Mouse (Mus musculus) adrenal gland, adult 8-10 months (tissue): ENCODE measurements at regions not wholly inside any gene's neighbourhood (a gene's known extent, or its start where the extent isn't known, plus 50 kb on each side); places are given as distances from the start of the nearest gene placed in this dataset.

Experiments used
- DNase-seq: peaks from one replicate; pipeline ENCODE4 v3.0.0; 2022

DNA sequence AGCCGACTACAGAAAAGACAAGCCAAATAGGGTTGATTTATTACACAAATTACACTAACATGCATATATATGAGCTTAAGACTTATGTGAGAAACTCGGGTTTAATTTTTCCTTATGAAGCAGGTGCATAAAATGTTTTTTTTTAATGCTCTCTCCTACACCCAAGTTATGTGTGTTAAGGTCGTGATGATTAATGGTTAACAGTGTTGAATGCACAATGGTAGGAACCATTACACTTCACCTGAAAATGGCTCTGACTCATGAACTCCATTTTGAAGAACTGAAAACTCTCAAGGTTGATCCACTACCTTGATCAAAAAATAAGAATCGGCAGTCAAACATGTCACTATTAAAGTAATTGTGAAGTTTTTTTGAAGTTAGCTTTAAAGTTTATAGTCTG lies 59.4 kb upstream of the Ifne start:
- DNase-seq, result no peak

- no peak for DNase-seq
Observed at GRCm38 (mm10) chr4:88938712-88939032, 58.7 kb upstream of the Ifne start.

GRCm38 (mm10) chr4:88937866-88938711 lies 58.1 kb upstream of the Ifne start:
- peak; percentile 33 for DNase-seq

DNA sequence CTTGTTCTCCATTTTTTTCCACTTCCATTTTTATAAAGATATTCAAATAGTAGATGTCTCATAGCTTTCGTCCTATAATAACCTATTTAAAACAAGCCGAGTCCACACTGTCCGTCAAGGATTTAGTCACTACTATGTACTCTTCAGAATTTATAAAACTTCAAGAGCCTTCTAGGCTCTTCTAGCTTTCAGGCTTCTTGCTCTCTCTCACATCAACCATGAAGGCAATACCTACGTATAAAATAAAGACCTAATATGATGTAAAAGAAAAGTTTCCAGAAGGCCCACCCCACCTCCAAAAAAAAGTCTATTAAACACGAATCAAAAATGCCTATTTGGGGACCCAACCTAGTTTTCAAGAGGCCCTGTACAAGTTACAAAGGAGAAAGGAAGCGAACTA lies 57.0 kb upstream of the Ifne start:
- no peak for DNase-seq

DNA sequence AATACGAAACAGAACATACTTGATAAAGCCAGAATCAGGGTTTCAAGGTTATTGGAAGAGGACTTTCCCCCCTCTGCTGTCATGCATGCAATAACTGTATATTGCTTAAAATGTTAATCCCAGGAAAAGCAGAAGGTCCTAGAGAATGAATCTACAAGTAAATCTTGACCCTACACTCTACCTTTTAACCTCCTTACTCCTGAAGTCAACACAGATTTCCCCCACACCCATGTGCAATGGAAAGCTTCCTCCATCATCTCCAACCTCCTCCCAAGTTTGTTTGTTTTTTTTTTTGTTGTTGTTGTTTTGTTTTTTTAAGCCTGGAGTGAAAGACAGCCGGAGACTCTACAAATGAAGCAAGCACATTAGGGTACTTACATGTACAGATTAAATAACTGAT lies 55.9 kb upstream of the Ifne start:
- DNase-seq, result no peak

DNA sequence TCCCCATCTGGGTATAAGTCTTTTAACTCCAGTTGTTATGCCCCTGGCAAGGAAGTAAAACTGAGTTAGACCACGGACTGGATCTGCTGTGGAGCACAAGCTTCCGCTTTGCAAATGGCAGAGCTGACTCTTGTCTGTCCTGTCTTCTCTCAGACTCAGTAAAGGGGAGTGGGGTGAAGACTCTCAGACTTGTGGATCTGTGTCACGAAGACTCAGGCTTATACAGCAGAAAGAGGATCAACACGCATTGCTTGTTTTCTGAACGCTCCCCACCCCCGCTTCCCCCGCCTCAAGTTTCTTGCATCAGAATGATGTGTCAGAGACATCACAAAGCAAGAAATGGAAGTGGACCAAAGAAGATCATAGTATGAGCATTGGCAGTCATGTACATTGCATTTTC lies 55.3 kb upstream of the Ifne start:
- no peak for DNase-seq

DNA sequence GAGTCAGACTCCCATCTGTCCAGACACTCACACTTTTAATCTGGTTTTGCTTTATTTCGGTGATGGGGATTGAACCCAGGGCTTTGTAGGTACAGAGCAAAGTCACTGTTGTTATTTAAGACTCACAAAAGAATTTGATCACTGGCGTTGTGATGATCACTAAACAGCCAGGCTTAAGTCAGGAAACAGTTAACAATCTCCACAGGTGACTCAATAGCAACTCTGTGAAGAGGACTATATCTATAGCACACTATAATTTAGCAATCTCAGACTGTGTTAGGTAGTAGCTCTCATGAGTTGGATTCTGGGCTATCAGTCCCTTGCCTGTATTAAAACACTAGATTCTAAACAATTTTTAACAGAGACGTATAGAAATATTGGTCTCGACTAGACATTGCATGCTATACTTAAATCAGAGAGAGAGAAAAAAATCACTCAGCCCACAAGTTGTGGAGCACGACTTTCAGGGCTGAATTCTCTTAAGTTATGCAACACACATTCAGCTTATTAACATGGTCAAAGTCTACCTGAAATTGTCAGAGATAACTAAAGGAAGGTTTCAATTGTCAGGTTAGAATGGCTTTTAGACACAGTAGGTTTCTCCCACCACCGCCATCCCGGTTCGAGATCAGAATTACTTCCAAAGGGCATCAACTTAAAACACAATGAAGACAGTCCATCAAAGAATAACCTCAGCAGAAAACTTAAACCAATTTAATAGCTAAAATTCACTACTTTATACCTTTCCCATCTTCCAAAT lies 54.4 kb upstream of the Ifne start:
- no peak for DNase-seq

GRCm38 (mm10) chr4:88931217-88931616 lies 51.2 kb upstream of the Ifne start:
- DNase-seq, result no peak
